In the genomic region with DNA sequence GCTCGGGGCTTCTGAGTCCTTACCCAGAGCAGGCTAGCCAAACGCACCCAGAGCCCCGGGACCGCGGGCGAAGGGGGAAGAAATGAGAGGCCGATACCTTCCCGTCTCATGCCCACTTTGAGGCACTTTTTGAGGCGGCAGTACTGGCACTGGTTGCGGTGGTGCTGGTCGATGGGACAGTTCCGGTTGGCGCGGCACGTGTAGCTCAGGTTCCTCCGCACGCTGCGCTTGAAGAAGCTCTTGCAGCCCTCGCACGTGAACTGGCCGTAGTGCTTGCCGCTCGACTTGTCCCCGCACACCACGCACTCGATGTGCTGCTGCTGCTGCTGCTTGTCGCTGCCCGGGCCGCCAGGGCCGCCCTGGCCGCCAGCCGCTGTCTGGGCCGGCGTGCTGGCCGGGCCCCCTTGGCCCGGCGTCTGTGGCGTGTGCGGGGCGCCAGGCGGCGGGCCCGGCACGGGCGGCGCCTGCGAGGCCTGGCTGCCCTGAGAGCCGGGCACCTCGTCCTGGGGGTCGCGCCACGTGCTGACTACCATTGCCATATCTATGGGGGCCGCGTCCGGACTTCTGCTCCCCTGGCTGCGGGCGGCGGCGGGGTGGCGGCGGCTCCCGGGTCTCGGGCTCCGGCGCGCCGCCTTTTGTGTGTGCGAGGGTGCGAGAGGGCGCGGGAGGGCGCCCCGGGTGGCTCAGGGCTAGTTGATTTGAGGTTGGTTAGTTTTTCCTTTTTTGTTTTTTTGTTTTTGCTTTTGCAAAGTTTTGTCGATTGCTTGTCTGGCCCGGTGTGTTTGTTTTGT, we compare ENCODE assay signal across 8 mouse cellular contexts. TPM values are rescaled to one million over a fixed set of nuclear protein-coding genes. Genes with fewer than 3 reads are reported as not detected.
DNase-seq lines count a peak whose midpoint lies in the region; ATAC-seq and TF ChIP-seq lines count a peak whose summit lies in the region.

No protein-coding gene starts in this region.

- no peak for TF ChIP-seq POLR2A in lung, adult 2 months (IDR thresholded peaks at IDR 0.05; ENCODE audit: borderline replicate concordance, extremely low read depth, low read depth, low read length)
- TF ChIP-seq POLR2A in brain, embryonic 14.5 days (IDR thresholded peaks at IDR 0.05; ENCODE audit: borderline replicate concordance, extremely low read depth, insufficient read depth, insufficient read length, poor library complexity, severe bottlenecking) = no peak

- 2% methylated on average over 75 of the region's 75 CpGs for WGBS in lung, adult 2 months
- WGBS in heart, embryonic 13.5 days = under 1% methylated on average over 75 of the region's 75 CpGs
- WGBS in neural tube, embryonic 13.5 days = under 1% methylated on average over 72 of the region's 75 CpGs

- peaks cover 1% of the 10 kb centered on the region; the same call in 1 of the 2 replicates for H3K4me1 ChIP-seq in lung, adult 2 months (ENCODE audit: control insufficient read depth, insufficient read depth, low read length)
- H3K4me1 ChIP-seq in heart, embryonic 13.5 days = peaks cover 18% of the 10 kb centered on the region
- H3K4me1 ChIP-seq in neural tube, embryonic 13.5 days (replicated peaks) = peaks cover 46% of the 10 kb centered on the region

- peak overlapping the region; percentile 82 for H3K4me2 ChIP-seq in heart, embryonic 13.5 days
- H3K4me2 ChIP-seq in neural tube, embryonic 13.5 days = peak overlapping the region; percentile 90

- peak overlapping the region; percentile 97 for H3K9ac ChIP-seq in heart, embryonic 13.5 days
- peak overlapping the region; percentile 96 for H3K9ac ChIP-seq in neural tube, embryonic 13.5 days

- H3K36me3 ChIP-seq in heart, embryonic 13.5 days = peaks cover 23% of the 10 kb centered on the region
- H3K36me3 ChIP-seq in neural tube, embryonic 13.5 days = peaks cover 19% of the 10 kb centered on the region; the same call in 1 of the 2 replicates

- peak; percentile 64 for DNase-seq in lung, adult 2 months
- DNase-seq in lung, postnatal 10 days = no peak
- DNase-seq in brain, embryonic 14.5 days (ENCODE audit: low read depth) = peak; percentile 59
- DNase-seq in kidney, postnatal 25 days = peak; percentile 64 to 82
- DNase-seq in left cerebral cortex, postnatal 25 days (ENCODE audit: low spot score in 2 of 2) = no peak
- DNase-seq in cerebellum, postnatal 4 days (ENCODE audit: low spot score in 2 of 2) = no peak

- peak overlapping the region; percentile 98 for H3K27ac ChIP-seq in heart, embryonic 13.5 days (replicated peaks)
- peak overlapping the region; percentile 100 for H3K27ac ChIP-seq in neural tube, embryonic 13.5 days (replicated peaks)

- ATAC-seq in heart, embryonic 13.5 days (ENCODE audit: extremely low read depth, insufficient number of reproducible peaks, low FRiP score, low TSS enrichment) = no peak
- no peak for ATAC-seq in neural tube, embryonic 13.5 days (ENCODE audit: low read depth)

- H3K9me3 ChIP-seq in heart, embryonic 13.5 days = no peaks in the 10 kb centered on the region
- no peaks in the 10 kb centered on the region for H3K9me3 ChIP-seq in neural tube, embryonic 13.5 days

- H3K27me3 ChIP-seq in heart, embryonic 13.5 days (replicated peaks) = peaks cover 57% of the 10 kb centered on the region
- H3K27me3 ChIP-seq in neural tube, embryonic 13.5 days = 0 out of 2 replicates have a peak, but pooled peaks cover 7% of the 10 kb centered on the region

- H3K4me3 ChIP-seq in lung, adult 2 months (replicated peaks; ENCODE audit: extremely low read depth, low read depth, low read length) = peak overlapping the region; percentile 91
- peak overlapping the region; percentile 80 for H3K4me3 ChIP-seq in heart, embryonic 13.5 days
- peak overlapping the region; percentile 92 for H3K4me3 ChIP-seq in neural tube, embryonic 13.5 days

- TF ChIP-seq CTCF in lung, adult 2 months (IDR thresholded peaks at IDR 0.05; ENCODE audit: insufficient read depth, low read length) = no peak
- TF ChIP-seq CTCF in brain, embryonic 14.5 days (IDR thresholded peaks at IDR 0.05; ENCODE audit: borderline replicate concordance, extremely low read depth, insufficient read depth, insufficient read length) = no peak

- intact Hi-C loops in left cerebral cortex, postnatal 25 days (cut with DNase I) = loop anchor here (5.0 to 10.0 kb wide), 5 partner anchors 33 to 1785 kb away; no protein-coding TSS in a partner anchor

RNA-seq across cellular contexts. Expression of gene Nr2f2, which starts 6.5 kb away (rescaled TPM):
- polyA plus RNA-seq in lung, adult 2 months (2012; rRNA removed) = 231 and 263 TPM in 2 replicates
- 244 and 291 TPM in 2 replicates for polyA plus RNA-seq in brain, embryonic 14.5 days (2012; rRNA removed)
- 24.5 and 27.3 TPM in 2 replicates for polyA plus RNA-seq in heart, embryonic 13.5 days (2015; fragmentation: Nextera tagmentation; extraction: Ambion mirVana)
- 85.5 and 87.8 TPM in 2 replicates for polyA plus RNA-seq in neural tube, embryonic 13.5 days (2015; fragmentation: Nextera tagmentation; extraction: Ambion mirVana)
- total RNA-seq in left cerebral cortex, postnatal 25 days (2021) = 10 to 100 TPM; 34.2 to 38.4 TPM

Comparison
In these comparisons a context has a peak if more than half of its experiments do, and no peak if none do; other contexts are left out.
1. DNase-seq: peak in lung, adult 2 months (single experiment), brain, embryonic 14.5 days (single experiment) and kidney, postnatal 25 days (2 of 2); none in lung, postnatal 10 days (single experiment), left cerebral cortex, postnatal 25 days (0 of 2) and cerebellum, postnatal 4 days (0 of 2).
2. Peak in every context shown above with its lines, with median percentiles within 50 percentile points of each other: H3K4me3 ChIP-seq.